9 mouse cellular contexts compared by ENCODE assay signal in the genomic region with DNA sequence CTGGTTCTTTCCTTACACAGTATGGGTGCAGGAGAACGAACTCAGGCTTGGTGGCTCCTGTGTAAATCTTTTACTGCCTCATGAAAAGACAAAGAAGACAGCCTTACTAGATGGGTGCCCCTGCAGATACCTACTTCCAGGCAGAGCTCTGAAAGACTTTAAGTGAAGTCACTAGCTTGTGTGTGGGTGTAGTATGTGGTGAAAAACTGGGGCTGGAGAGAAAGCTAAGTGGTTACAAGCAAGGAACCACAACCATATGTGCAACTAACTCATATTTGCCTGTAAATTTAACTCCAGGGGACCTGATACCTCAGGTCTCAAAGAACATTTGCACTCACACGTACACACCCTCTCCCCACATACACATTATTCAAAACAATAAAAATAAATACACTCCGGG. TPM values are rescaled to one million over a fixed set of nuclear protein-coding genes. Genes with fewer than 3 reads are reported as not detected.
A peak's percentile ranks its signal among the peaks of the same experiment; 100 is the strongest.
DNase-seq lines count a peak whose midpoint lies in the region; ATAC-seq and TF ChIP-seq lines count a peak whose summit lies in the region.
"Had no signal": no experiment of that assay in that cellular context is flagged by ENCODE, and none has a peak within 500 bp of the region (broad histone marks: within the 10 kb centered on the region; RNA-seq: fewer than 3 reads in every experiment).

No protein-coding gene starts in this region.

- H3K4me3 ChIP-seq in heart, postnatal 0 days (ENCODE audit: low read depth, low read length), result peak overlapping the region; percentile 79
- peak overlapping the region; percentile 82 for H3K4me3 ChIP-seq in hindbrain, embryonic 15.5 days
- H3K4me3 ChIP-seq in midbrain, embryonic 15.5 days, result peak overlapping the region; percentile 76

- peak overlapping the region; percentile 73 for H3K9ac ChIP-seq in heart, postnatal 0 days (replicated peaks; ENCODE audit: low read depth, low read length)
- peak overlapping the region; percentile 79 for H3K9ac ChIP-seq in hindbrain, embryonic 15.5 days
- H3K9ac ChIP-seq in midbrain, embryonic 15.5 days, result peak overlapping the region; percentile 78

- no peak for TF ChIP-seq EP300 in heart, postnatal 0 days (IDR thresholded peaks at IDR 0.05; ENCODE audit: low read depth)

- no peaks in the 10 kb centered on the region for H3K27me3 ChIP-seq in heart, postnatal 0 days (ENCODE audit: control insufficient read depth, insufficient read depth, low read length)
- H3K27me3 ChIP-seq in hindbrain, embryonic 15.5 days, result no peaks in the 10 kb centered on the region; the same call in 1 of the 2 replicates
- H3K27me3 ChIP-seq in midbrain, embryonic 15.5 days (replicated peaks), result peaks cover 8% of the 10 kb centered on the region; the same call in 1 of the 2 replicates

- H3K4me1 ChIP-seq in heart, postnatal 0 days (ENCODE audit: control insufficient read depth, insufficient read depth), result peaks cover 31% of the 10 kb centered on the region
- peaks cover 60% of the 10 kb centered on the region for H3K4me1 ChIP-seq in hindbrain, embryonic 15.5 days (replicated peaks)
- H3K4me1 ChIP-seq in midbrain, embryonic 15.5 days, result peaks cover 55% of the 10 kb centered on the region

- peaks cover 19% of the 10 kb centered on the region for H3K36me3 ChIP-seq in heart, postnatal 0 days (replicated peaks; ENCODE audit: control insufficient read depth, insufficient read depth, low read length)
- peaks cover 14% of the 10 kb centered on the region for H3K36me3 ChIP-seq in hindbrain, embryonic 15.5 days
- peaks cover 7% of the 10 kb centered on the region for H3K36me3 ChIP-seq in midbrain, embryonic 15.5 days (replicated peaks)

- intact Hi-C loops in heart, postnatal 36 days (cut with DNase I), result no loop called here

- no peak for ATAC-seq in heart, postnatal 0 days (ENCODE audit: insufficient read depth, low read depth)
- no peak for ATAC-seq in hindbrain, embryonic 15.5 days (ENCODE audit: low FRiP score, low read depth)
- no peak for ATAC-seq in midbrain, embryonic 15.5 days (replicated peaks)
- ATAC-seq in granulocyte monocyte progenitor cell, adult 5-6 weeks (replicated peaks; ENCODE audit: poor library complexity, severe bottlenecking), result no peak

- H3K4me2 ChIP-seq in heart, postnatal 0 days (ENCODE audit: low read depth, low read length), result peak overlapping the region; percentile 94
- peak overlapping the region; percentile 95 for H3K4me2 ChIP-seq in hindbrain, embryonic 15.5 days
- peak overlapping the region; percentile 88 for H3K4me2 ChIP-seq in midbrain, embryonic 15.5 days

- no peak for TF ChIP-seq CTCF in heart, postnatal 0 days (IDR thresholded peaks at IDR 0.05; ENCODE audit: low read depth)

- 24% methylated on average over 3 of the region's 3 CpGs for WGBS in heart, postnatal 0 days
- 26% methylated on average over 3 of the region's 3 CpGs for WGBS in hindbrain, embryonic 15.5 days
- WGBS in midbrain, embryonic 15.5 days, result 27% methylated on average over 3 of the region's 3 CpGs

- no peak for DNase-seq in heart, postnatal 0 days (ENCODE audit: low spot score)
- DNase-seq in heart, postnatal 36 days, result no peak
- peak; percentile 51 for DNase-seq in brain, adult 2 months (ENCODE audit: low read depth, low spot score)
- DNase-seq in testis, postnatal 10 days (ENCODE audit: low spot score), result no peak
- DNase-seq in thymus, adult 18-20 months, result no peak

- no peaks in the 10 kb centered on the region for H3K9me3 ChIP-seq in heart, postnatal 0 days (replicated peaks; ENCODE audit: control insufficient read depth, low read length)
- no peaks in the 10 kb centered on the region for H3K9me3 ChIP-seq in hindbrain, embryonic 15.5 days
- no peaks in the 10 kb centered on the region for H3K9me3 ChIP-seq in midbrain, embryonic 15.5 days

- peak overlapping the region; percentile 79 for H3K27ac ChIP-seq in heart, postnatal 0 days (ENCODE audit: low read depth)
- peak overlapping the region; percentile 82 for H3K27ac ChIP-seq in hindbrain, embryonic 15.5 days (replicated peaks)
- H3K27ac ChIP-seq in midbrain, embryonic 15.5 days, result peak overlapping the region; percentile 82

RNA-seq across cellular contexts. Expression of a gene that starts 0.5 kb away (rescaled TPM):
- 81.6 and 86.4 TPM in 2 replicates for total RNA-seq in heart, postnatal 0 days (2014; rRNA removed; ENCODE audit: low replicate concordance)
- polyA plus RNA-seq in heart, postnatal 0 days (2015; fragmentation: Nextera tagmentation; extraction: Ambion mirVana), result 142 and 146 TPM in 2 replicates
- 10 to 100 TPM; 50.3 to 50.5 TPM for total RNA-seq in heart, postnatal 36 days (2021)
- polyA plus RNA-seq in hindbrain, embryonic 15.5 days (2015; fragmentation: Nextera tagmentation; extraction: Ambion mirVana), result 147 and 160 TPM in 2 replicates
- 180 and 185 TPM in 2 replicates for polyA plus RNA-seq in midbrain, embryonic 15.5 days (2015; fragmentation: Nextera tagmentation; extraction: Ambion mirVana)
- total RNA-seq in granulocyte monocyte progenitor cell, adult 5-6 weeks (2014; fragmentation: Nextera tagmentation), result 33.6 and 94.2 TPM in 2 replicates
- 112 and 122 TPM in 2 replicates for total RNA-seq in granulocyte monocyte progenitor cell, adult 5-6 weeks (2017)

RNA-seq across cellular contexts. Expression of a gene that starts 2.2 kb away (rescaled TPM):
- 9.2 and 11.3 TPM in 2 replicates for total RNA-seq in heart, postnatal 0 days (2014; rRNA removed; ENCODE audit: low replicate concordance)
- polyA plus RNA-seq in heart, postnatal 0 days (2015; fragmentation: Nextera tagmentation; extraction: Ambion mirVana), result 10.2 and 10.6 TPM in 2 replicates
- total RNA-seq in heart, postnatal 36 days (2021), result 10 to 100 TPM in 1 of 2 experiments, 1 to 10 TPM in 1; 9.5 to 11.0 TPM
- polyA plus RNA-seq in hindbrain, embryonic 15.5 days (2015; fragmentation: Nextera tagmentation; extraction: Ambion mirVana), result 12.8 and 14.0 TPM in 2 replicates
- polyA plus RNA-seq in midbrain, embryonic 15.5 days (2015; fragmentation: Nextera tagmentation; extraction: Ambion mirVana), result 11.7 and 13.2 TPM in 2 replicates
- total RNA-seq in granulocyte monocyte progenitor cell, adult 5-6 weeks (2014; fragmentation: Nextera tagmentation), result 0.68 and 1.9 TPM in 2 replicates
- total RNA-seq in granulocyte monocyte progenitor cell, adult 5-6 weeks (2017), result 2.5 and 4.1 TPM in 2 replicates

RNA-seq across cellular contexts. Expression of a gene that starts 8.4 kb away (rescaled TPM):
- not detected in 2 replicates for total RNA-seq in heart, postnatal 0 days (2014; rRNA removed; ENCODE audit: low replicate concordance)
- 0.42 and 0.73 TPM in 2 replicates for polyA plus RNA-seq in heart, postnatal 0 days (2015; fragmentation: Nextera tagmentation; extraction: Ambion mirVana)
- total RNA-seq in heart, postnatal 36 days (2021), result under 1 TPM in 1 of 2 experiments, not detected in 1; 0.43 TPM
- 4.3 and 5.7 TPM in 2 replicates for polyA plus RNA-seq in hindbrain, embryonic 15.5 days (2015; fragmentation: Nextera tagmentation; extraction: Ambion mirVana)
- 5.4 and 6.5 TPM in 2 replicates for polyA plus RNA-seq in midbrain, embryonic 15.5 days (2015; fragmentation: Nextera tagmentation; extraction: Ambion mirVana)
- total RNA-seq in granulocyte monocyte progenitor cell, adult 5-6 weeks (2014; fragmentation: Nextera tagmentation), result 1.1 TPM in 1 of 2 replicates, not detected in the other
- total RNA-seq in granulocyte monocyte progenitor cell, adult 5-6 weeks (2017), result not detected in 2 replicates

RNA-seq across cellular contexts. Expression of a gene that starts 12.5 kb away (rescaled TPM):
- not detected in 2 replicates for total RNA-seq in heart, postnatal 0 days (2014; rRNA removed; ENCODE audit: low replicate concordance)
- polyA plus RNA-seq in heart, postnatal 0 days (2015; fragmentation: Nextera tagmentation; extraction: Ambion mirVana), result 0.12 TPM in 1 of 2 replicates, not detected in the other
- not detected for total RNA-seq in heart, postnatal 36 days (2021)
- polyA plus RNA-seq in hindbrain, embryonic 15.5 days (2015; fragmentation: Nextera tagmentation; extraction: Ambion mirVana), result not detected in 2 replicates
- polyA plus RNA-seq in midbrain, embryonic 15.5 days (2015; fragmentation: Nextera tagmentation; extraction: Ambion mirVana), result 0.40 TPM in 1 of 2 replicates, not detected in the other
- 0.32 TPM in 1 of 2 replicates, not detected in the other for total RNA-seq in granulocyte monocyte progenitor cell, adult 5-6 weeks (2014; fragmentation: Nextera tagmentation)
- total RNA-seq in granulocyte monocyte progenitor cell, adult 5-6 weeks (2017), result 0.57 TPM in 1 of 2 replicates, not detected in the other
- polyA plus RNA-seq: urinary bladder, adult 2 months had no signal

RNA-seq across cellular contexts. Expression of a gene that starts 13.9 kb away (rescaled TPM):
- 46.8 and 52.7 TPM in 2 replicates for total RNA-seq in heart, postnatal 0 days (2014; rRNA removed; ENCODE audit: low replicate concordance)
- polyA plus RNA-seq in heart, postnatal 0 days (2015; fragmentation: Nextera tagmentation; extraction: Ambion mirVana), result 32.2 and 34.1 TPM in 2 replicates
- total RNA-seq in heart, postnatal 36 days (2021), result 1 to 10 TPM; 9.0 to 9.8 TPM
- 38.9 and 44.9 TPM in 2 replicates for polyA plus RNA-seq in hindbrain, embryonic 15.5 days (2015; fragmentation: Nextera tagmentation; extraction: Ambion mirVana)
- polyA plus RNA-seq in midbrain, embryonic 15.5 days (2015; fragmentation: Nextera tagmentation; extraction: Ambion mirVana), result 41.3 and 45.9 TPM in 2 replicates
- total RNA-seq in granulocyte monocyte progenitor cell, adult 5-6 weeks (2014; fragmentation: Nextera tagmentation), result not detected in 2 replicates
- 1.6 TPM in 1 of 2 replicates, not detected in the other for total RNA-seq in granulocyte monocyte progenitor cell, adult 5-6 weeks (2017)
